Mouse (Mus musculus): ENCODE measurements at regions not wholly inside any gene's neighbourhood (a gene's known extent, or its start where the extent isn't known, plus 50 kb on each side); places are given as distances from the start of the nearest gene placed in this dataset.

DNA sequence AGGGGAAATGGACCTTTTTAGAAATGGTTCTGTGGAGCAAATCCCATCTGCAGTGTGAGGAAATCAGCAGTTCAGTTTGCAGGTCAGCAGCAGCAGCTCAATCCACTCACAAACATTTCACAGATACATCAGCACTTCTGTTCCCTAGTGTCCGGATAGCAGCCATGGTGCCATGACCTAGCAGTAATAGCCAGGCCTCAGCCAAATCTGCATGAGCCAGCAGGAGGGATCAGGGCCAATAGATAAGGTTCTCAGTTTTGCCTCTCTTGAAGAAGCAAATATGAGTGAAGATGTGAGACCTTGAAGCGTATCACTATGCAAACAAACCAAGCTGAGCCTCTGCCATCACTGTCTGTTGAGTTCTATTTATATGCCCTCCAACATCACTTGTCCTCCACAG lies 380.7 kb upstream of the Chrm3 start:
- no peak for DNase-seq (ENCODE audit: low read depth)

DNA sequence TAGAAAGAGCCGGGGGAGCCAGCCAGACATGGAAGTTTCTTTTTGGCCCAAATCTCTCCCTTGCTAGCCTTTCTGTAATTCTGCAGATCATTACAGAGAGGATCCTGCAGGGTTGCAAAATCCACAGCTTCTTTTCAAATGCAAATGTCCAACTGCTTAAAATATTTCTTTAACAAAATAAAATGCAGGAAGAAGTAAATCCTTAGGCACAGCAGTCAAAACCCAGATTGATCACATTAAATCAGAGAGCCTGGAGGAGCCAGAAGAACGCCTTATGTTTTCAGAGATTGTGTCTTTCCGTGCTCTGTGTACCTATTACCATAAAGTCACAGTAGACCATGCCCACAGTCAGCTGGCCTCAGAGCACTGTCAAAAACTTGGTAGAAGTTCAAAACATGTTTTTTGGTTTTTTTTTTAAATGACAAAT lies 365.1 kb upstream of the Chrm3 start:
- no peak for DNase-seq (ENCODE audit: low read depth)

DNA sequence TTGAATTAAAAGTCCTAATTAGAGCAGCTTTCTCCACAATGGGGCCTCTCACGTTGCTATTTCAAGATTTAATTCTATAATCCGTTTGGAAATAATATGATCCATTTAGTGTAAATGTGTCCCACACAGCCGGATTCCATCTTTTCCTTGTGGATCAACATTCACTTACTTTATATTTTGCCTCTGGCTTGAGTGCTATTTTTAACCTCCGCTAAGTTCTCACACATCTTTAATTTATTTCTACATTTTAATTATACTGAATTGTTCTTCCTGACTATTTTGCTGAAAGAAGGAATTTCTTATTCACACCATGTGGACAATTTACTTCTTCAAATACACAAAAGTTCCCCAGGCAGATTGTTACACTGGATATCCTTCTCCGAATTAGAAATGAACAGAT lies 364.7 kb upstream of the Chrm3 start:
- DNase-seq (ENCODE audit: low read depth): no peak

DNA sequence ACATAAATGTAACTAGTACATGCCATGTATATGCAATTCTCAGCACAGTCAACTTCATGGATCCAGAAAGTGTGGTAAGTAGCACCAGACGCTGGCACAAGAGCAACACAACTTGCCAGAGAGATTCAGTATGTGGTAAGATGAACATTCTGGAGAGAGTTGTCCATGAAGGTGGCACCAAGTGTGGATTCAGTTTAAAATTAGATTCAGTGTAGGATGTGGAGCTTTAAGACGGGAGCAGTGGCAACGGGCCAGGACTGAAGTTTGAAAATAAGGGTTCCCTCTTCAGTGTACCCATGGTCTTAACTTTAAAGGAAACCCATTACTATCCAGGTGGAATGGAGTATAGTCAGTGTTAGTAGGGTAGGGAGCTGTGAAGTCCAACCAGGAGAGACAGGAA lies 360.0 kb upstream of the Chrm3 start:
- DNase-seq (ENCODE audit: low read depth): no peak

DNA sequence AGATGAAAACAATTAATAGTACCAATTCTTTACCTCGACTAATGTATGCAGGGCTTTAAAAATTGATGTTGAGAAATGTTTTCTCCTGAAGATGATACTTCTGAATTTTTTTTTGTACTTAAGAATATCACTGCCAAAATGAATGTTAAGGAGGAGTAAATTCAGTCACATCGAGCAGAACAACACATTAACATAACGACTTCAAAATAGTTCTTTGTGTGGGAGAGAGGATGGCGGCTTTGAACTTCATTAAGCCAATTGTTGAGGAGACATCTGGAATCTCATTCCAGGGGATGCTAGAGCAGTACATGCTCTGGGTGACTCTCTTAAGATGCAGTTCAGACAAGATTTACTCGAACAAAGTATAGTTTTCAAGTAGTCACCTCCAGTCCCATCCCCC lies 350.8 kb upstream of the Chrm3 start:
- no peak for DNase-seq (ENCODE audit: low read depth)

DNA sequence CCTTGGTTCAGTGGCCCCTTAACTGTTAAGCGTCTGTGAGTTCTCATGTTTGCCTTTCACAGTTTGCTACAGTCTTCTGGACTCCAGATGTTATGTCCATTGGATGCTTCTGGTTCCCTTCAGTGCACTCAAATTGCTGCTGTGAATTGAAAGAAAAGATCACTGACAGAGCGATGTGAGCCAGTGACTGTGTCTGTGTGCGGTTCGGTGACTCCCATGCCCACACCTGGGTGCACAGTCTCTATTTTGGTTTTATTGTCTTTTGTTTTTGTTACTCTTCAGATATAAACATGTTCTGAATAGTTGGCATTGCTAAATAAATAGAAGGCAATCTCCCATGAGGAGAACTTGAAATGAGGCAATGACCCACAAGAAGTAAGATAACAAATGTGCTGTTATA lies 350.3 kb upstream of the Chrm3 start:
- DNase-seq (ENCODE audit: low read depth): no peak

DNA sequence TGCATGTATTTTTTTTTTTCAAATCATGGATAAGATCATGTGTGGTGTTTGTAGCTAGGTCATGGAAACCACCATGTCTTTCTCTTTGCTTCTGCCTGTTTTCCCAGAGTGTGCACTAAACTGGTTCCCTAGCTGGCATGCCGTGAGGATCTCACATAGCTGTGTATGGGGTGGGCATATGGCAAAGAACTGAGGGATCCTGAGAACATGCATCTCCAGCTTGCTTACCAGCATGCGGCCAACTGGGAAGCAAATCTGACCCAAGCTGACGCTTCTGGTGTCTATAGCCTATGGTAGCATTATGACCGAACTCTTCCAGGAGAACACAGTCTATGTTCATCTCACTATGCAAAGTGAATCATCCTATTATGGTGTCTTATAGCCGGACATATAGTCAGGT lies 336.5 kb upstream of the Chrm3 start:
- no peak for DNase-seq (ENCODE audit: low read depth)

DNA sequence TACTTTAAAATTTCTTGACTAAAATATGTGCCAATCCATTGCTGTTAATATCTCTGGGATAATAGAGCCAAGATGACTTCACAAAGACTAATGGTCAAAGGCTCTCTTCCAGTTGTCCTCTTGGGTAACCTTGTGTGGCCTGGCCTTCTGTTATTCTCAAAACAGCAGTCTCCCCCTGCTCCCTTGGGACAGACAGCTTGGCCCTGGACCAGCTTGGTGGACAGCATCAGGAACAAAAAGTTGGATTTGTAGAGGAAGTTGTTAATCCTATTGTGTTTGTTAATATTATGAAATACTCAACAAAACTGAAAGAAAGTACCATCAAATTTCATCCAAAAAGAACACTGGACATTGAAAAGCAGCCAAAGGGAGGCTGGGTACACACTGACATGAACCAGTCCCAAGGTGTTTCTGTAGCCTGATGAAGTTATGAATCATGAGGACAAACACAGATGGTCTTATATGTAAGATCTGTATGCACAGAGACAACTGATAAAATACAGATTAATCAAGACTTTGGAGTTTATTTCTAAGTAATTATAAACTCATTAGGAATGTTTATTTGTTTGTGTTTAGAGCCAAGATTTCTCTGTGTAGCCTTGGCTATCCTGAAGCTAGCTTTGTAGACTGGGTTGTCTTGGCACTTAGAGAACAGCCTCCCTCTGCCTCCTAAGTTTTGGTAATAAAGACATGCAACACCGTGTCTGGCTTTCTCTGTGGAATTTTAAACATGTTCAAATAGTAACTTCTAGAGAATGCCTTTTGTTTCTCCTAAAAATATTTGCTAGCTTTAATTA lies 335.7 kb upstream of the Chrm3 start:
- no peak for DNase-seq (ENCODE audit: low read depth)

DNA sequence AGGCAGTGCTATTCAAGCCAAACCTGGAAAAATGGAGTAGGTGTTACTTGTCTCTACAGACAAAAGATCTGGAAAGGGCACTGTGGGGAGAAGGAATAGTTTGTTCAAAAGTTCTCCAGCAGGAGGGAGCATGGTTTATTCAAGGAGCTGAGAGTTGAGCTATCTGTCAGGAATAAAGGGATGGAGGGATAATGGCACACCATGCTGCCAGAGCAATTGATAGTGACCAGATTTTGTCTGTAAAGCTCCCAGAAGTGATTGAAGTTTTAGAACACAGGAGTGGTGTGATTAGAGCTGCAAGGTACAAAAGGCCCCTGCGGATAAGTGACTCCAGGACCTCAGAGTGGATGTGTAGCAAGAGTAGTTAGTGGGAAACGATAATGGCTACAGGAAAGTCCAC lies 330.7 kb upstream of the Chrm3 start:
- DNase-seq (ENCODE audit: low read depth): no peak

DNA sequence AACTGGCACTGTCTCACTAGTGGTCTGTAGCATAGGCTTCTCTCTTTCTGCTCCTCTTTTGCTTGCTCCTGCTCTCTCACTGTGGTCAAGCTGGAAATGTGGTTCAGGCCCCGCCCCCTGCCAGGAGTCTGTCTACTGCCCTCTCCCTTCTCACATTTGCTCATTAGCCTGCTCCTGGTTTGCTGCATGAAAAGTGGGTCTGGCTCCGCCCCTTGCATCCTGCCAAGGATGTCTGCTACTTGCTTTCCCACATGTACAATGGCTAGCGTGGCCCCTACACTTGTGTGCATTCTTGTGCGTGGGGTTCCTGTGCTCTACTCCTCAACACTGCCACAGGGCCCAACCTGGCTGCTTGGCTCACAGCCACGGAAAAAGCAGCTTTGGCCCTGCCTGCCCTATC lies 326.7 kb upstream of the Chrm3 start:
- DNase-seq (ENCODE audit: low read depth): no peak

DNA sequence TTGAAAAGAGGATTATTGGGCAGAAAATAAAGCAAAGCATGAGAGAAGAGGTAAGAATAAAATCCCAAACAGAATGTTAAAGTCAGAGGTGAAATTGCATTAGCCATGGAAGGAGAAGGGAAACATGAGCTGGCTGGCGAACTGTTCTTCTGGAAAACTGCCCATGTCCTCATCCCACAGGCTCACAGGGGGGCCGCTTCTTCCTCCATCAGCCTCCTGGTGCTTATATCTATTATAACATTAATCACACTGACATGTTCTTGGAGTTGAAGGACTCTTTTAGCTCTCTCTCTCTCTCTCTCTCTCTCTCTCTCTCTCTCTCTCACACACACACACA lies 293.4 kb upstream of the Chrm3 start:
- DNase-seq (ENCODE audit: low read depth): no peak

DNA sequence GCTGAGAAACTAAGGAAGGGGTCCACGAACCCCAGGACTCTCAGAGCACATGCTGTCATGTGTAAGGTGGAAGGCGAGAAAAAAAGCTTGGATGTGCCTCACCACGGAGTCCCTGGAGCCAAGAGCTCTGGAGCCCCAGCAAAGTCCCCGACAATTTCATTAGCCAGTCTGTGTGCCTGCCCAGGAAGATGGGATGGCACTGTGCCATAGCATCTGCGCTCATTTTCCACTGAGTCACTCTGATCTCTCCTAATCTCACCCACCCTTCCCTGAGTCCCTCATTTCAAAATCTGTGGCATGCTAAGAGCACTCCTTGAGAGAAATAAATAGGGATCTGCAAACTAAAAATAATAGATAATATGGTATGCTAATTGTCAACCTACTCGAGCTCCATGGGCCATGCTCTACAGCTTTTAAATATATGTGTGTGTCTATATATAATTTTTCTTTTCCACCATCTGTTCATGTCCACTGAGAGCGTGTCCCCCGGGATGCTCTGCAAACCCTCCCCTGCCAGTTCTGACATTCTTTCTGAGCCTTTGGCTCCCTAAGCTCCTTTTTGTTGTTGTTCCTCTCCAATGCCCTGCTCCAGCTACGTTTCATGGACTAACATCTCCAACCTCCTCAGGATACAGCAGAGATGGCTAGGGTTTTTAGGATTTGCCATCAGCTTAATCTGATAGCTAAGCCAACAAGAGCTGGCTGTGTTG lies 292.9 kb upstream of the Chrm3 start:
- DNase-seq (ENCODE audit: low read depth): no peak

DNA sequence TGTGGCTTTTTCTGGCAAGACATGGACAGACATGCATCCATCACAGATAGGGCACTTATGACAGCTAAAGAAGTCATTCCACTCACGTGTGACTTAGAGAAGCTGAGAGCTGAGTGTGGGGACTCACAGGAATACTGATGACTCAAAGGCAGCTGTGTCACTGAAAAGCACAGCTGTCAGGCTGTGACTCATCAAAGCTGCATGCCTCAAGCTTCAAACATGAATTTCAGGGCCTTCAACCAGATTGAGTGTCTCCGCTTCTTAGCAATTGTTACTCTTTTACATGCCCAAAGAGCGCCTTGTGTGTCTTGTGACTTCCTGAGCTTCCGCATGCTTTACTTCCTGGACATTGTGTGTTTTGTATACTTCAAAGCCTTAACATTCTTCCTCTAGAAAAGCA lies 276.2 kb upstream of the Chrm3 start:
- DNase-seq (ENCODE audit: low read depth): no peak

DNA sequence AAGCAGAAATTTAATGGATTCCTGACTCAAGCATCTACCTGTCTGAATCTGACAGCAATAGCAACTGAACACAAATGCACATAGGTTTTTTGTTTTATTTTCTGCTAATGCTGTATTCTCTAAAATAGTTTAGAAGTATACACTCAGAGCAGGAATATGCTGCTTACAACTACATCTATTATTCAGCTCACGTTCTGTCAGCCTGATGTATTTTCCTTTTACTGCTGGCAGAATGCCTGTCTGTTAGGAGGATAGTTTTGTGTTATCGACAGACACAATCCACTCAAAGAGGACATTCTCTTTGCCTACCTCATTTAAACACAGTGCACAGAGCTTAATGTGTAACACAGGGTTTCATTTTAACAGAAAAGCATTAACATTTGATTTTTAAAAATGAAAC lies 269.8 kb upstream of the Chrm3 start:
- no peak for DNase-seq (ENCODE audit: low read depth)

DNA sequence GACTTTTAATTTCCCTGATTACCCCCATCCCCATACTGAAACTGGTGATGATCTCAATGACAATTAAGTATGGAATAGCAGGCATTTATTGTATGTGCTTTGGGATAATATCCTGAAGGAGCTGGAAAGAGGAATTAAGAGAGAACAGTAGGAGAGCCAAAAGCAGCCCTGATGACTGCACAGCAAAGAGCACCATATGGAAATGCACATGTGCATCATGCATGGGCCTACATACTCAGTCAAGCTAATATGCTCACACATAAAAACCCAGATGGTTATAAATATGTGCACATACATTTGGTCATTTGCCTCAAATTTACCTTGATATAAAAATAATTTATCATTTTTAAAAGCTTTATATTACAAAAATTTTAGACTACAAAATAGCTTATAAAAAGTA lies 259.0 kb upstream of the Chrm3 start:
- DNase-seq (ENCODE audit: low read depth): no peak

DNA sequence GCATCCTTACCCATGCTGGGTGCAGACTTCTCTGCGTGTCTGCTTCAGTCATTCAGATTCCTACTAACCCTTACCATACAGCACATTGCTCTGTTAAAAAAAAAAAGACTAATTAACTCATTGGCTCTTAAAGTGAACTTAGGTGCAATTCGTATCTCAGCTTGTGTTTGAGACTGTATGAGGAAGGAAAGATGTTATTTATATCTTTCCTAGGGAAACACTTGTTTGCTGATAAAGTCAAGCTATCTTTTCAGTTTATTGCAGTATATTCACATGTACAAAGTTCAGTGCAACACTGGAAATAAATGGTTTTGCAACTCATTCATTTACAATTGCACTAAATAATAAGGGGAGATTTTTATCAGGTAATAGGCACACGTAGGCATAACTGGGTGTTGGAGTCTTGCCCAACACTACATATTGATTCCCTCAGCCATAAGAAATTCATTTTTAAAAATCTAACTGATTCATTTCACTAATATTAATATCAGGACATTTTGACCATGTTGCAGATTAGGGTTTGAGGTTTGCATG lies 257.8 kb upstream of the Chrm3 start:
- DNase-seq (ENCODE audit: low read depth): no peak

DNA sequence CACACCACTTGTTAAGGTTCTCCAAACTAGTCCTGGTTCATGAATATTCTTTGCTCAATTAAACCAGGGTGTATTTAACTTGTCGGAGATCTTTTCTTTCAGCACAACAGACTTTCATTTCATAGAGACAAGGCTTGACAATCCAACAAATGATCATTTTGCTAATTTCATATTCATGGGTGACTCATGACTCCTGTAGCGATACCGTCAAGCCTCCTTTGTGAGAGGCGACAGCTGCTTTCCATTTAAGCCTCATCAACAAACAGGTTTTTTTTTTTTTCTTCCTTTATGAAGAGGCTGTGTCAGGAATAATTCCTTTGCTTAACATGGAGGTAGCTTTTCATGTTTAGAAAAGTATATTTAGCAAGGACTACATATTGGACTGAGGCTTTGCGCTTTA lies 214.3 kb upstream of the Chrm3 start:
- no peak for DNase-seq (ENCODE audit: low read depth)

DNA sequence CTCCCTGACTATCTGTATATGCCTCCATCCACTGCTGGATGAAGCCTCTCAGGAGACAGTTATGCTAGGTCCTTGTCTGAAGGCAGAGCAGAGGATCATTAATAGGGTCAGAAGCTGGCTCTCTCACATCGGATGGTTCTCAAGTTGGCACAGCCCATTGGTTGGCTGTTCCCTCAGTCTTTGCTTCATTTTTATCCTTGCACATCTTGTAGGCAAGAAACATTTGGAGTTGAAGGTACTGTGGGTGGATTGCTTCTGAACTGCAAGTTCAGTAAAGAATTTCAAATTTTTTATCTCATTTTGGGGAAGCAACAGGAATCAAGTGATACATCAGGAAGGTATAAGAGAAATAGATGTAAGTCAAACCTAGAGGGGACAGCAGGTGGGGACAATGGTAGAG lies 206.2 kb upstream of the Chrm3 start:
- no peak for DNase-seq (ENCODE audit: low read depth)

DNA sequence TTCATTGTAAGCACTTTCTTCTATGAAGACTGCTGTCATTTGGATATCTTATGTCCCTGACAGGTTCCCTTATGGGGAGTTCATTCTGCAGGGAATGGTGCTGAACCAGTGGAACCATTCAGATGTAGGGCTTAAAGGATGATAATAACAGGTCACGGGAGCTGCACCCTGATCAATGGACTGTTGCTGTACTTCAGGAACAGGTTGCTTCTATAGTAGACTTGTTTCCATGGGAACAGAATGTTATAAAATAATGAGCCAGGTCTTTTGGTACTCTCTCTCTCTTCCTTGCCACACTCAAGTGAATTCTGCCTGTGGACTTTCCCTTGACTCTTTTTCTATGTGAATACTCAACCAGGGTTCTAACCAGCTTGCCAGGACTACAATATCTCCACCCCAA lies 196.9 kb upstream of the Chrm3 start:
- no peak for DNase-seq (ENCODE audit: low read depth)

DNA sequence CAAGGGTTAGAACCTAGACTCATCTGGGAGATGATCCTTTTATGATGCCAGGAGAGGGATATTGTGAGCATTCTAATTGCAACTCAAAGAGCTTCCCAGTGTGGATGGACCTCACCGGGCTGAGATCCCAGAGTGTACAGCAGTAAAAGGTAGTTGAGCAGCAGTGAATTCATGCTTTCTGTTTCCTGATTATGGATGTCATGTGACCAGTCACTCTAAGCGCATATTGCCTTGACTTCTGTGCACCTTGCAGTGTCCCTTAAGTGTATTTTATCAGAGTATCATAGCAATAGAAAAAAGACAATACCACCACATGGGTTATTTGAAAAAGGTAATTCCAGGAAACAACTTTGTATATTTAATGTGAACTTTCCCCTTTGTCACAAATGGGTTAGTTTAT lies 193.9 kb upstream of the Chrm3 start:
- no peak for DNase-seq (ENCODE audit: low read depth)

DNA sequence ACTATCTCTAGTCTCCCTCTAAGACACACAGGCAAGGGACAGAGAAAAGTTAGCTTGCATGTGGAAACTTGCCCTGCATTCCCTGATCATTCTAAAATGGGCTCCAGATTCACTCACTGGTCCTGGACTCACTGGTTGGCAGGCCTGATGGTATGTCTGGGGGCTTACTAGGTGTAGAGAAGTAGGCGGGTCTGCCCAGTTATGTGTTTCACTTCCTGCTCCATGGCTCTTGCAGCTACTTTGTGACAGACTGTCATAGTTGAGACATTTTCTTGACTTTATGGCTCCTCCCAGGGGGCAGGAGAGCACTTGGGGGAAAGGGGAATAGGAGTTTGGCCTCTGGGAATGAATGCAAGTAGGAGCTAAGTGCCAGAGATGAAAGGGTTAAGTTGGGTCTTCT lies 182.1 kb upstream of the Chrm3 start:
- DNase-seq (ENCODE audit: low read depth): no peak

DNA sequence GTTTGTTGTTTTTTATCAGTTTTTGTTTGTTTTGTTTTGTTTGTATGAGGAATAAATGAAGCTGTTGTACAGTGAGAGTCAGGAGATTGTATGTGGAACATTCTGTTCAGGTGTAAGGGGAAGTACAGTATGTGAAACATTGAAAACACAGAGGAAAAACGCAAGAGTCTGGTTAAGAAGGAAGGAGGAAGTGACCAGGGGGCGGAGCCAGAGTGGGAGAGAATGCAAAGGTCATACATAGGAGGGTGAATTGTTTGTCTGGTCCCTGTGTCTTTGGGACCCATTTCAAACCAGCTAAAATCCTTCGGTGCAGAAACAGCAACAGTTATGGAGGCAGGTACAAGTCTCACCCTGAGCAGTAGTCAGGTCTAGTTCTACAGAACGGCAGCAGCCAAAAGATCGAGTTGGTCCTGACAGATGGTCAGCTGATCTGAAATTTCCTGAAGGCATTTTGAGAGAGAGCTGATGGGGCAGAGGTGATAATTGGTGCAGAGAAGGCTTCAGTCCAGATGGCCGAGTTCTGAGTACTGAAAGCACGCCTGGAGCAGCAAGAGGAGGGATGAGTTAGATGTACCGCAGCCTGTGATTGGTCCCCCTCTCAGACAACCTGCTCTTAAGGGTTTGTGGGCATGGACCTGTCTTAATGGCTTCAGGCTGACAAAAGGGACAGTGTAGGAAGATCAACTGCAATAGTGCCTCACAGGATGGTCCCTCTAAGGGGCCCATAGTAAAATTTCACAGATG lies 179.7 kb upstream of the Chrm3 start:
- DNase-seq (ENCODE audit: low read depth): no peak

DNA sequence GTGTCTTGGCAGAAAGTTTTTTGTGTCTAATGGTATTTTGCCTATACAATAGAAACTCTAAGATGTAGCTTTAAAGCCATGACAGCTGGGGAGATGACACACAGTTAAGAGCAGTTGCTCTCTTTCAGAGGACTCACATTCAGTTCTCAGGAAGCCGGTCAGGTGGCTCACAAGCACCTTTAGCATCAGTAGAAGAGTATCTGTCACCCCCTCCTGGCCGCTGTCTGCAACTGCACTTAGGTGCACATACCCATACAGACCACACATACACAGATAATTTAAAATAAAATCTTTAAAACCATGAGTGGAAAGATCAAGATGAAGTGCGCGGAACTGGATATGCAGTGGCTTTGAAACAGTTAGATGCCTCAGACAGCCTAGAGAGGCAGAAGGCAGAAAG lies 178.3 kb upstream of the Chrm3 start:
- DNase-seq (ENCODE audit: low read depth): peak; percentile 4

All from naive thymus-derived CD4-positive, alpha-beta T cell, adult 2 months (primary cell).